In the genomic region with DNA sequence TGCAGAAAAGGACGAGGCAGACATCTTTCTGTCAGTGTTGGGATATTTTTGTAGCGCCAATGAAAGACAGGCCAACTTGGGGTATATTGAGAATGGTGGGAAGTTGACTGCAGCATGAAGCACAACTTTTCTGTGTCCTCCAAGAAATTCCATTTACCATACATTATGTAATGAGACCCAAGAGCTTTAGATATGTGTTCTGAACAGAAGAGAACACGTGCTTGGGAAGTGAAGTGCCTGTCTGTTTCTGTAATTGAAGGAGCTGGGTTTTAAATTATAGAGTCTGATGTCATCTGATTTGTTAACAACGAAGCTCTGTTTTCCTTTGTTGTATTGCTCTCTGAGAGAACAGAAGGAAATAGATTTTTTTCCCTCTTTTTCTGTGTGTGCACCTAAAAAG, we compare ENCODE assay signal across 9 mouse cellular contexts. TPM values are rescaled to one million over a fixed set of nuclear protein-coding genes. Genes with fewer than 3 reads are reported as not detected.
DNase-seq lines count a peak whose midpoint lies in the region; ATAC-seq and TF ChIP-seq lines count a peak whose summit lies in the region.
"Had no signal": no experiment of that assay in that cellular context is flagged by ENCODE, and none has a peak within 500 bp of the region (broad histone marks: within the 10 kb centered on the region; RNA-seq: fewer than 3 reads in every experiment).

No protein-coding gene starts in this region.

- 0 out of 2 replicates have a peak, but pooled peaks cover 2% of the 10 kb centered on the region for H3K36me3 ChIP-seq in neural tube, embryonic 11.5 days (ENCODE audit: control insufficient read depth, insufficient read depth, low read length)
- H3K36me3 ChIP-seq in limb, embryonic 15.5 days = peaks cover 31% of the 10 kb centered on the region
- H3K36me3 ChIP-seq in stomach, embryonic 16.5 days (ENCODE audit: control insufficient read depth, insufficient read depth, low read length) = peaks cover 8% of the 10 kb centered on the region; the same call in 1 of the 2 replicates

- DNase-seq in cerebellum, adult 2 months = no peak
- DNase-seq in cerebellum, postnatal 10 days = no peak
- no peak for DNase-seq in neural tube, embryonic 11.5 days (ENCODE audit: low spot score)
- DNase-seq in neural tube, embryonic 10.5 days (ENCODE audit: extremely low spot score, low spot score) = no peak
- no peak for DNase-seq in gastrocnemius, adult 18-20 months (ENCODE audit: low spot score)
- no peak for DNase-seq in gastrocnemius, postnatal 36 days

- no peak overlapping the region for H3K27ac ChIP-seq in cerebellum, adult 2 months (ENCODE audit: insufficient read depth, low read length)
- no peak overlapping the region for H3K27ac ChIP-seq in neural tube, embryonic 11.5 days (ENCODE audit: low read depth, low read length)
- H3K27ac ChIP-seq in limb, embryonic 15.5 days = no peak overlapping the region
- no peak overlapping the region for H3K27ac ChIP-seq in stomach, embryonic 16.5 days (ENCODE audit: low read length)

- H3K9ac ChIP-seq in neural tube, embryonic 11.5 days (ENCODE audit: low read length) = peak overlapping the region; percentile 66; the same call in 1 of the 2 replicates
- peak overlapping the region; percentile 61 for H3K9ac ChIP-seq in limb, embryonic 15.5 days
- peak overlapping the region; percentile 74 for H3K9ac ChIP-seq in stomach, embryonic 16.5 days (ENCODE audit: low read length)

- intact Hi-C loops in gastrocnemius, postnatal 36 days (cut with DNase I) = no loop called here

- WGBS in cerebellum, adult 2 months = 39% methylated on average over 4 of the region's 4 CpGs
- WGBS in neural tube, embryonic 11.5 days = 57% methylated on average over 4 of the region's 4 CpGs
- WGBS in limb, embryonic 15.5 days = 36% methylated on average over 4 of the region's 4 CpGs
- WGBS in stomach, embryonic 16.5 days = 41% methylated on average over 4 of the region's 4 CpGs

- H3K9me3 ChIP-seq in neural tube, embryonic 11.5 days (ENCODE audit: control insufficient read depth, low read length) = no peaks in the 10 kb centered on the region
- no peaks in the 10 kb centered on the region for H3K9me3 ChIP-seq in limb, embryonic 15.5 days
- H3K9me3 ChIP-seq in stomach, embryonic 16.5 days (replicated peaks; ENCODE audit: control insufficient read depth, low read length) = no peaks in the 10 kb centered on the region

- peak overlapping the region; percentile 65 for H3K4me2 ChIP-seq in neural tube, embryonic 11.5 days (ENCODE audit: low read depth)
- H3K4me2 ChIP-seq in limb, embryonic 15.5 days = peak overlapping the region; percentile 81
- peak overlapping the region; percentile 91 for H3K4me2 ChIP-seq in stomach, embryonic 16.5 days (ENCODE audit: low read depth, low read length)

- no peaks in the 10 kb centered on the region for H3K27me3 ChIP-seq in cerebellum, adult 2 months (ENCODE audit: control insufficient read depth, insufficient read depth, low read length)
- no peaks in the 10 kb centered on the region for H3K27me3 ChIP-seq in neural tube, embryonic 11.5 days (ENCODE audit: control insufficient read depth, insufficient read depth, low read length)
- no peaks in the 10 kb centered on the region for H3K27me3 ChIP-seq in limb, embryonic 15.5 days
- H3K27me3 ChIP-seq in stomach, embryonic 16.5 days (ENCODE audit: control insufficient read depth, insufficient read depth, low read length) = no peaks in the 10 kb centered on the region

- peak overlapping the region; percentile 94 for H3K4me3 ChIP-seq in cerebellum, adult 2 months (replicated peaks; ENCODE audit: insufficient read depth, low read depth, low read length)
- H3K4me3 ChIP-seq in neural tube, embryonic 11.5 days (ENCODE audit: low read depth, low read length) = peak overlapping the region; percentile 81
- peak overlapping the region; percentile 72 for H3K4me3 ChIP-seq in limb, embryonic 15.5 days
- H3K4me3 ChIP-seq in stomach, embryonic 16.5 days (replicated peaks; ENCODE audit: low read length) = peak overlapping the region; percentile 71

- H3K4me1 ChIP-seq in cerebellum, adult 2 months (ENCODE audit: control insufficient read depth, insufficient read depth, low read length) = no peaks in the 10 kb centered on the region
- peaks cover 10% of the 10 kb centered on the region for H3K4me1 ChIP-seq in neural tube, embryonic 11.5 days (ENCODE audit: control insufficient read depth, insufficient read depth, low read length)
- peaks cover 12% of the 10 kb centered on the region for H3K4me1 ChIP-seq in limb, embryonic 15.5 days
- peaks cover 8% of the 10 kb centered on the region; the same call in 1 of the 2 replicates for H3K4me1 ChIP-seq in stomach, embryonic 16.5 days (ENCODE audit: control insufficient read depth, insufficient read depth, low read length)

- no peak for TF ChIP-seq POLR2A in cerebellum, adult 2 months (IDR thresholded peaks at IDR 0.05; ENCODE audit: borderline replicate concordance, insufficient read depth, low read length)

- no peak for ATAC-seq in neural tube, embryonic 11.5 days (ENCODE audit: insufficient read depth, low FRiP score, low TSS enrichment)
- ATAC-seq in limb, embryonic 15.5 days (ENCODE audit: insufficient number of reproducible peaks, low FRiP score, low TSS enrichment, low read depth) = no peak
- no peak for ATAC-seq in stomach, embryonic 16.5 days (ENCODE audit: insufficient read depth, low FRiP score)

- no peak for TF ChIP-seq CTCF in cerebellum, adult 2 months (IDR thresholded peaks at IDR 0.05; ENCODE audit: borderline replicate concordance, insufficient read depth, low read depth, low read length)

RNA-seq across cellular contexts. Expression of a gene that starts 1.1 kb away (rescaled TPM):
- 32.2 and 34.9 TPM in 2 replicates for polyA plus RNA-seq in cerebellum, adult 2 months (2012; rRNA removed)
- polyA plus RNA-seq in neural tube, embryonic 11.5 days (2014; fragmentation: Nextera tagmentation; extraction: Ambion mirVana) = 72.1 and 74.2 TPM in 2 replicates
- 57.0 and 61.3 TPM in 2 replicates for polyA plus RNA-seq in limb, embryonic 15.5 days (2015; fragmentation: Nextera tagmentation; extraction: Ambion mirVana)
- polyA plus RNA-seq in stomach, embryonic 16.5 days (2015; fragmentation: Nextera tagmentation; extraction: Ambion mirVana) = 55.1 and 59.9 TPM in 2 replicates
- total RNA-seq in gastrocnemius, adult 18-20 months (2021) = 10 to 100 TPM; 20.1 to 24.5 TPM
- total RNA-seq in gastrocnemius, postnatal 36 days (2021) = 10 to 100 TPM; 19.1 to 24.5 TPM

RNA-seq across cellular contexts. Expression of a gene that starts 21.2 kb away (rescaled TPM):
- not detected in 2 replicates for polyA plus RNA-seq in cerebellum, adult 2 months (2012; rRNA removed)
- polyA plus RNA-seq in neural tube, embryonic 11.5 days (2014; fragmentation: Nextera tagmentation; extraction: Ambion mirVana) = not detected in 2 replicates
- 0.47 and 0.51 TPM in 2 replicates for polyA plus RNA-seq in limb, embryonic 15.5 days (2015; fragmentation: Nextera tagmentation; extraction: Ambion mirVana)
- 0.13 TPM in 1 of 2 replicates, not detected in the other for polyA plus RNA-seq in stomach, embryonic 16.5 days (2015; fragmentation: Nextera tagmentation; extraction: Ambion mirVana)
- total RNA-seq in gastrocnemius, adult 18-20 months (2021) = not detected
- total RNA-seq in gastrocnemius, postnatal 36 days (2021) = not detected
- total RNA-seq: layer of hippocampus, postnatal 10 days had no signal

RNA-seq across cellular contexts. Expression of a gene that starts 29.8 kb away (rescaled TPM):
- polyA plus RNA-seq in cerebellum, adult 2 months (2012; rRNA removed) = 57.2 and 57.3 TPM in 2 replicates
- 54.5 and 58.4 TPM in 2 replicates for polyA plus RNA-seq in neural tube, embryonic 11.5 days (2014; fragmentation: Nextera tagmentation; extraction: Ambion mirVana)
- polyA plus RNA-seq in limb, embryonic 15.5 days (2015; fragmentation: Nextera tagmentation; extraction: Ambion mirVana) = 46.8 and 48.1 TPM in 2 replicates
- 41.7 and 42.8 TPM in 2 replicates for polyA plus RNA-seq in stomach, embryonic 16.5 days (2015; fragmentation: Nextera tagmentation; extraction: Ambion mirVana)
- 10 to 100 TPM; 52.1 to 56.4 TPM for total RNA-seq in gastrocnemius, adult 18-20 months (2021)
- 10 to 100 TPM; 40.3 to 45.1 TPM for total RNA-seq in gastrocnemius, postnatal 36 days (2021)
